Mouse (Mus musculus) lung, embryonic 16.5 days (tissue): ENCODE measurements around the gene Zfp14. TPM values are rescaled to one million over a fixed set of nuclear protein-coding genes. Genes with fewer than 3 reads are reported as not detected.

Experiments used
- ATAC-seq: fragments of 200-750 bp; cut with Nextera tagmentation; 2 replicates; pipeline ENCODE4 v1.8.0; 2017; ENCODE audit warnings: low read depth, mild to moderate bottlenecking, moderate library complexity
- H3K27ac ChIP-seq: fragments of 300-500 bp; sonication (generic); 2 replicates; pipeline ENCODE4 v1.5.1; 2014; ENCODE audit warnings: mild to moderate bottlenecking, control low read depth, low read length
- H3K27me3 ChIP-seq: fragments of 300-500 bp; sonication (generic); 2 replicates; pipeline ENCODE4 v1.6.1; 2014; ENCODE audit warnings: low read depth, low read length, mixed read lengths; ENCODE audit not compliant: control insufficient read depth, insufficient read depth
- H3K36me3 ChIP-seq: fragments of 300-500 bp; sonication (generic); 2 replicates; pipeline ENCODE4 v1.6.1; 2014; ENCODE audit warnings: low read length; ENCODE audit not compliant: control insufficient read depth, insufficient read depth
- H3K4me1 ChIP-seq: fragments of 300-500 bp; sonication (generic); replicated peaks from 2 replicates; pipeline ENCODE4 v1.6.1; 2014; ENCODE audit warnings: low read length, mixed read lengths; ENCODE audit not compliant: control insufficient read depth, insufficient read depth
- H3K4me2 ChIP-seq: fragments of 300-500 bp; sonication (generic); 2 replicates; pipeline ENCODE4 v1.6.1; 2014; ENCODE audit warnings: low read depth, low read length, control low read depth
- H3K4me3 ChIP-seq: fragments of 300-500 bp; sonication (generic); 2 replicates; pipeline ENCODE4 v1.5.1; 2014; ENCODE audit warnings: mild to moderate bottlenecking, low read length, control low read depth
- H3K9ac ChIP-seq: fragments of 300-500 bp; sonication (generic); 2 replicates; pipeline ENCODE4 v1.6.1; 2014; ENCODE audit warnings: low read length, control low read depth
- H3K9me3 ChIP-seq: fragments of 300-500 bp; sonication (generic); 2 replicates; pipeline ENCODE4 v1.6.1; 2016; ENCODE audit warnings: low read length; ENCODE audit not compliant: control insufficient read depth
- WGBS: fragments of 180-500 bp; shearing (Covaris S2); extraction: QIAGEN DNeasy Blood & Tissue Kit; methylation state at CpG from one replicate; pipeline ENCODE4 v1.1.7; 2014; 5-methylcytosine and 5-hydroxymethylcytosine counted together
- polyA plus RNA-seq: library from polyadenylated mRNA; unstranded; fragments of >200 nt; fragmentation: Nextera tagmentation; extraction: Ambion mirVana; gene quantifications from 2 replicates; pipeline ENCODE4 v1.2.1, GENCODE M21; 2015

The Zfp14 gene
- polyA plus RNA-seq, 1 experiment from 2014 or later = 3.7 TPM

DNA sequence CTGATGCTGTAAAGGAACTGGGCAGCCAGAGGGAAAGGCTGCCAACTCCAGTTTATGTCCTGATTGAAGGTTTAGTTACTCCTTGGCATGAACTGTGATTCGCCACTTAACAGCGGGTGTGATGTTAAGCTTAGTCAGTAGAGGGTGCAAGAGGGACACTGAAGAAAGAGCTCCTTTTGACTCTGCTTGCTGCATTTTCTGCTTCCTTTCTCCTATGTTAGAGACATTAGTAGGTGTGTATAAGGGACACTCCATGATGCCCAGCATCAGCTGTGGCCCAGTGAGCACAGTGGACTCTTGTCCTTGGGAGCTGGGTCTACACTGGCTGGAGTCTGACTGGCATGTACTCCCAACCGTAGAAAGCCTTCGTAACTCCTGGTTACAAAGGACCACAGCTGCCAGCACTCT is 38.2 kb downstream of the Zfp14 start:
- Histone ChIP-seq H3K36me3 (peaks cover 40% of the 10 kb centered on the region), H3K9me3 (no peaks in the 10 kb centered on the region)

DNA sequence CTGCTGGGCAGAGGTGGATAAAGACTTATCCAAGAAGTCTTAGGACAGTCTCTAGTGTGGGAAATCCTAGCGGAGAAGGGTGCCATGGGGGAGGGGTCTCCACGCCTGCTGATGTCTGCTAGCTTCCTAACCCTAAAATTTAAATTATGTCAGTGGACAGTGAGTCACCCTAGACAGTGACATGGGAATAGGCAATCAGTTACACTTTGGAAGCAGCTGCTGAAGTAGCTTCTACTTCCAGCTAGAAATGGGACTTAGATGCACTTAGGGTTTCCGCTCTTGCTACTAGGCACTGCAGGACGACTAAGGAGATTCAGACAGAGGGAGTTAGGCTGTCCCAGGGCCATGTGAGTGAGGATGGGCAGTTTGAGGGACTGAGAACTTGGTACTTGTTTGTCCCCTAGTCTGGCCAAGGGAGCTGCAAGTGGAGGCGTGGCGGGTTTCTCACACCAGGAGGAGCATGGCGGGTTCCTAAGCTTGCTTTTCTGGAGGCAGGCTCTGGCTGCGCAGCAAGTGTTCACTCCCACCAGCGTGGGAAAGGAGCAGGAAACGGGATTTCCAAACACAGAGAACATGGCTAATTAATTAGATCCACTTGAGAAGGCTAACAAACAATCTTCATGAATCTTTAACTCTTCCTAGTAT is 40.5 kb downstream of the Zfp14 start:
- Histone ChIP-seq H3K27me3 (no peaks in the 10 kb centered on the region), H3K36me3 (peaks cover 35% of the 10 kb centered on the region), H3K4me1 (no peaks in the 10 kb centered on the region), H3K9me3 (no peaks in the 10 kb centered on the region), H3K4me3 (no peak overlapping the region), H3K9ac (no peak overlapping the region), H3K27ac (no peak overlapping the region), H3K4me2 (no peak overlapping the region)
- ATAC-seq = no peak
- 74% methylated on average over 10 of the region's 10 CpGs for WGBS

More for the DNA sequence above, 38.2 kb downstream of the Zfp14 start:
- Histone ChIP-seq H3K27me3 (no peaks in the 10 kb centered on the region), H3K9ac (no peak overlapping the region), H3K4me3 (no peak overlapping the region), H3K27ac (no peak overlapping the region), H3K4me2 (no peak overlapping the region), H3K4me1 (no peaks in the 10 kb centered on the region)
- peak; percentile 34; the same call in 1 of the 2 replicates for ATAC-seq
- 70% methylated on average over 4 of the region's 4 CpGs for WGBS

DNA sequence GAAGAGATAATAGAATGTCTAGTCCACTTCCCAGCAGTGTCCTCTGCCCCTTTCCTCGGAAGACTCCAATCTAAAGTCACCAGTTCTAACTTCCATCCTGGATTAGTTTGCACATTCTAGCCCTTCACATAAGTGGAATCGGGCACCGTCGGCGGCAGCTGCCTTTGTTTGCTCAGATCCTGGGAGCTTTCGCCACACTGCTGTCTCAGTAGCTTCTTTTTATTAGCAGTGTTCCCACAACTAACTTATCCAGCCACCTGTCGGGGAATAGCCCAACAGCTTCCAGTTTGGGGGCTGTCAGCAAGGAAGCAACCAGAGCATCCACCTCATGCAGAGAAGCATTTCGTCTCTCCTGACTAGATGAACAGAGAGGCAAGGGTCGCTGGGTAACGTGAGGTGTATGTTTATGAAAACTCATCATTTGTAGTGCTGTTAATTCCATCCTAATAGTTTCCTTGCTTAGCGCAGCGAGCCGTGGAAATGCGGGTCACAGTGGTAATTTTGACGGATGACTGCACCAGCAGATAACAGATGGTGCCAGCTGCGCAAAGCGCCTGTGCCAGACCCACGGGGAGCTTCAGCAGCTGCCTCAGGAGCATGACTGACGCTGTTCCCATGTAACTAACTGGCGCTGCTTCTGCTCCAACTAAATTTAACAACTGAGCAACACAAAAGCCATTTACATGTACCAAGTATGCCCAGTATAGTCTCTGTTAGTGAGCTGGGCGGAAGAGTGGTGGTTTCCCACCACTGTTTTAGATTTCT is 41.7 kb downstream of the Zfp14 start:
- Histone ChIP-seq H3K9me3 (no peaks in the 10 kb centered on the region), H3K36me3 (peaks cover 26% of the 10 kb centered on the region), H3K4me3 (no peak overlapping the region), H3K9ac (no peak overlapping the region), H3K4me1 (no peaks in the 10 kb centered on the region), H3K27me3 (no peaks in the 10 kb centered on the region), H3K4me2 (no peak overlapping the region), H3K27ac (no peak overlapping the region)
- ATAC-seq = no peak
- 58% methylated on average over 21 of the region's 21 CpGs for WGBS

- Histone ChIP-seq H3K9me3 (no peaks in the 10 kb centered on the region), H3K27me3 (no peaks in the 10 kb centered on the region), H3K4me2 (no peak overlapping the region), H3K4me1 (no peaks in the 10 kb centered on the region), H3K36me3 (peaks cover 18% of the 10 kb centered on the region), H3K9ac (no peak overlapping the region), H3K4me3 (no peak overlapping the region), H3K27ac (peak overlapping the region; percentile 39; the same call in 1 of the 2 replicates)
- 71% methylated on average over 6 of the region's 6 CpGs for WGBS
- no peak for ATAC-seq
These were observed 43.0 kb downstream of the Zfp14 start for GRCm38 (mm10) chr7:30008020-30008690.

DNA sequence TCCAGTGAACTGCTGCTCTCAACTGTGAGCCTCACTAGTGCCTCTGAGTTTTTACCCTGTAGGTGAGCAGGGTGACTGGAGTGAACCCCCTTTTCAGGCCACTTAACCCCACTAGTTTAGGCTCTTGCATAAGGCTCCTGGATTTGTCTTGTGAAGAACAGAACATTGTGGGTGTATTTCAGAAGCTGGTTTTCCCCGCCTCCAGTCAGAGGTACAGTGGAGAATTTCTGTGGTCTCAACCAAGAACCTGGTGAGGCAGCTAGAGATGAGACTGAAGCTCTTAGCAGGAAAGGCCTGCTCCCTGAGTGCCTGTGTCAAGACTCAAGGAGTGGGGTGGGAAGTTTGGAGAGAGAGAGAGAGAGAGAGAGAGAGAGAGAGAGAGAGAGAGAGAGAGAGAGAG is 43.6 kb downstream of the Zfp14 start:
- no peaks in the 10 kb centered on the region for H3K9me3 ChIP-seq
- peaks cover 18% of the 10 kb centered on the region for H3K36me3 ChIP-seq
- H3K27me3 ChIP-seq = no peaks in the 10 kb centered on the region
- ATAC-seq = no peak
- no peak overlapping the region for H3K4me3 ChIP-seq
- no peak overlapping the region for H3K27ac ChIP-seq
- H3K9ac ChIP-seq = no peak overlapping the region
- H3K4me2 ChIP-seq = no peak overlapping the region
- 86% methylated on average over 1 of the region's 1 CpGs for WGBS
- H3K4me1 ChIP-seq = no peaks in the 10 kb centered on the region

DNA sequence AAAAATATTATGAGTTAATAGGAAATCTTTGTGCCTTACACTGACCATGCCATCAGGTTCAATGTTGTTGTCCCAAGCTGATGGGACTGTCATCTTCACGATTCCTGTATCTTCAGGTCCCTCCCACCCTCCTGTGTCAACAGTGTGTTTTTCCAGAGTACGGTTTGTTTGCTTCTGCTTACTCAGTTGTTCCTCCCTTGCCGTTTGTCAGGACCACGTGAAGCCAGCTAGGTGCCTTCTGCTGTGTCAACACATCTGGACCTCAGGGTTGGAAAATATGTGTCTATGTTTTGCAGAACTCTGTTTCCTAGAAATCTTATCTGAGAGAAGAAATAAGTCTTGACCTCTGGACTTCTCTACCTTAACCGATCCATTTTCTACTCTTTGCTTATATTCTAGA is 50.6 kb downstream of the Zfp14 start:
- Histone ChIP-seq H3K9me3 (no peaks in the 10 kb centered on the region), H3K4me2 (no peak overlapping the region), H3K27ac (no peak overlapping the region), H3K36me3 (peaks cover 27% of the 10 kb centered on the region), H3K4me3 (no peak overlapping the region), H3K27me3 (no peaks in the 10 kb centered on the region), H3K4me1 (no peaks in the 10 kb centered on the region), H3K9ac (no peak overlapping the region)
- WGBS = 69% methylated on average over 5 of the region's 5 CpGs
- no peak for ATAC-seq

DNA sequence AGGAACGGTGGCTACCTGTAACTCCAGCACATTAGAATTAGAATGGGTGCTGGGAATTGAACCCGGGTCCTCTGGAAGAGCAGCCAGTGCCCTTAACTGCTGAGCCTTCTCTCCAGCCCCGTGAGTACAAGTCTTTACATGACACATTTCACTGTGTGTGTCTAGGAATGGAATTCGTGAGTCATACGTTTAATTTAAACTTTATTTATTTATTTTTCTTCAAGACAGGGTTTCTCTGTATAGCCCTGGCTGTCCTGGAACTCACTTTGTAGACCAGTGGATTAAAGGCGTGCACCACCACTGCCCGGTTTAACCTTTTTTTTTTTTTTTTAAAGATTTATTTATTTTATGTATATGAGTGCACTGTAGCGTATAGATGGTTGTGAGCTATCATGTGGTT is 56.0 kb downstream of the Zfp14 start:
- no peak overlapping the region for H3K9ac ChIP-seq
- no peak for ATAC-seq
- 89% methylated on average over 8 of the region's 8 CpGs for WGBS

GRCm38 (mm10) chr7:29993340-29993739 is 57.8 kb downstream of the Zfp14 start:
- 93% methylated on average over 9 of the region's 9 CpGs for WGBS
- no peak overlapping the region for H3K9ac ChIP-seq
- no peak overlapping the region for H3K4me3 ChIP-seq
- no peak overlapping the region for H3K4me2 ChIP-seq
- no peak overlapping the region for H3K27ac ChIP-seq
- no peak for ATAC-seq
- H3K4me1 ChIP-seq = no peaks in the 10 kb centered on the region
- H3K36me3 ChIP-seq = peaks cover 45% of the 10 kb centered on the region
- H3K9me3 ChIP-seq = no peaks in the 10 kb centered on the region
- H3K27me3 ChIP-seq = no peaks in the 10 kb centered on the region

More for the DNA sequence above, 56.0 kb downstream of the Zfp14 start:
- no peak overlapping the region for H3K4me2 ChIP-seq
- no peak overlapping the region for H3K27ac ChIP-seq
- H3K4me3 ChIP-seq = no peak overlapping the region
- no peaks in the 10 kb centered on the region for H3K4me1 ChIP-seq
- H3K36me3 ChIP-seq = peaks cover 50% of the 10 kb centered on the region
- H3K9me3 ChIP-seq = no peaks in the 10 kb centered on the region
- H3K27me3 ChIP-seq = no peaks in the 10 kb centered on the region

DNA sequence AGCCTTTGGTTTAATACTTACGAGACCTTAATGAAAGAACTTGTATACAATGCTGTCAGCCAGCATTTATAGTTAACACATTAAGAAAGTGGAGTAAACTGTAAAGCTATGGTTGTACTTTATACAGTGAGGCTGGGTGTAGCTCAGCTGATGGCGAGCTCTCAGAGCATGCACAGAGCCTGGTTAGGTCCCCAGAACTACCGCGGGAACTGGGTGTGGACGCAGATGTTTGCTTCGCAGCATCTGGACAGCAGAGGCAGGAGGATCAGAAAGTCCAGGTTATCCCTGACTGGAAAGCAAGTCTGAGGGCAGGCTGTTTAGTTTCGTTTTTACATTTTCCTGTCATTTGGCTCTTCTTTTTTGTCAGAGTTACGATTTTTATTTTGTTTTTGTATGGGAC is 58.5 kb downstream of the Zfp14 start:
- Histone ChIP-seq H3K4me1 (no peaks in the 10 kb centered on the region), H3K9ac (no peak overlapping the region), H3K4me2 (no peak overlapping the region), H3K27ac (no peak overlapping the region), H3K27me3 (no peaks in the 10 kb centered on the region), H3K4me3 (no peak overlapping the region), H3K9me3 (no peaks in the 10 kb centered on the region), H3K36me3 (peaks cover 44% of the 10 kb centered on the region)
- no peak for ATAC-seq
- 96% methylated on average over 8 of the region's 8 CpGs for WGBS
